Mouse (Mus musculus) lung, postnatal 10 days (tissue): Measurements from ENCODE around the gene Htr5a.

Experiments
- DNase-seq: peaks from one replicate; pipeline ENCODE4 v3.0.0; 2021

The Htr5a gene

DNA sequence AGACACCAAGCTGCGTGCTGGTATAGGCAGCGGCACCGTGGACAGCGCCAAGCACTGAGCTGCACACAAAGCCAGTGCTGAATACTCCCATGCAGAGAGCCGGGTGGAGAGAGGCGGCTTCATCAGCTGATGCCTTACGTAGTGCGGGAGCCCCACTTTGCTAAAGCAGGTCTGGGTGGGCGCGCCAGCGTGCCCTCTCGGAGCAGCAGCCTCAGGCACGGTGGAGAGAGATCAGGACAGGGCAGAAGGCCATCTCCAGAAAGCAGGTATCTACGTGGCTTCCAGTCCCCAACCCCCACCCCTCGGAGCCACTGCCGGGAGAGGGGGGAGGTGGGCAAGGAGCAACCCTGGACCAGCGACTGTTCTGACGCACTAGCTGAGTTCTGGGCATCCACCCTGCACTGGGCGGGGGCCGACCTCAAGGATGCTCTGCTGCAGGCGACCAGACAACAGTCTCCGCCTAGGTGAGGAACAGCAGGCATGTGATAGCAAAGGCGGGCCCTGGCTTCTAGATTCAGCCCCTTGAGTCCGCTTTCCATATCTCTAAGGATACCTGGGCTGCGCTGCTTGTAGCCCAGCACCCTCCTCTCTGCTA, at the start of gene Htr5a:
Gene Htr5a, plus strand, starts transcription at position 449 of the 595 bp plus-strand sequence.
- peak; percentile 10 for DNase-seq

DNA sequence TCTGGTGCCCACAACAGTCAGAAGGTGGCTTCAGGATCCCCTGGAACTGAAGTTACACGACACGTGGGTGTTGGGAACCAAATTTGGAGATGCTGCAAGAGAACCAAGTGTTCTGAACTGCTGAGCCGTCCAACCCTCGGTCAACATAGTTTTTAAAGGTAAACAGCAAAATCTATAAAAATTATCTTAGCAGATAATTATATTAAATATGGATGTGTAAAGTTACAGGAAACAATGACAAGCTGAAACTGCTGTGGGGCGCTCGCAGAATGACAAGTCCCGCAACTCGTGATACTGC, 49.8 kb upstream of the Htr5a start:
- DNase-seq, result no peak

DNA sequence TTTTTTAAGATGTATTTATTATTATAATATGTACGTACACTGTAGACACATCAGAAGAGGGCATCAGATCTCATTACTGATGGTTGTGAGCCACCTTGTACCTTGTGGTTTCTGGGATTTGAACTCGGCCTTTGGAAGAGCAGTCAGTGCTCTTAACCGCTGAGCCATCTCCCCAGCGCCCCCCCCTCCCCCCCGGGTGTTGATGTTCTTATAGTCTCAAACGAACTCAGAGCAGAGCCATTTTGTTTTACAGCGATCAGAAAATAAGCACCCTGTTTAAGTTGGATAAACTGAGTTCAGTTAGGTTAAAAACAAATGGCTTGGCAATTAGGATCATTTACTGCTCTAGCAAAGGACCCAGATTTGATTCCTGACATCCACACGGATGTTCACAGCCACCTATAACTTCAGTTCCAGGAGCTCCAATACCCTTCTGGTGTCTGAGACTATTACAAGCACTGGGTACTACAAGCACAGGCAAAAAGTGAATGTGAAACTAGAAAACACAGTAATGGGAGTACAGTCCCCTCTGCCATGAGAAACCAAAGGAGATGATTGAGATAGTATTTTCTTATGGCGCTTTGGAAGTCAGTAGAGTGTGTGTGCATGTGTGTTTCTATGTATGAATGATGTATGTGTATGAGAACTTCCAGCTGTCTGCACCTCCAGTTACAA, 49.3 kb upstream of the Htr5a start:
- no peak for DNase-seq

DNA sequence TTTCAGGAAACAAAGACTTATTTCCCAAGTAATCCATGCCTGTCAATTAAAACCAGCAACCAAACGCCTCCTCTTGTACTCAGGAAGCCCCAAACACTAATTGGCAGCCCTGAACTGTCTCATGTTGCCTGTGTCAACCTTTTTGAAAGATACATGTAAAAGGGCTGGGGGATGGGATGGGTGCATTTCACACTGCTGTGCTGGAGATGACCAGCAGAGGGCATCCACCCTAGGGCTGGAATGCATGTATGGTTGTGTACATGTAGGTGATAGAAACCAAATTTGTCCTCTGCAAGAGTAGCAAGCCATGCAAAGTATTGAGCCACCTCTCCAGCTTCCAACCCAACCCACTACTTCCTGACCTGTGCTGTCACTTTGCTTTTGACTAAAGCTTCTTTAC, 48.0 kb upstream of the Htr5a start:
- DNase-seq, result peak; percentile 80

DNA sequence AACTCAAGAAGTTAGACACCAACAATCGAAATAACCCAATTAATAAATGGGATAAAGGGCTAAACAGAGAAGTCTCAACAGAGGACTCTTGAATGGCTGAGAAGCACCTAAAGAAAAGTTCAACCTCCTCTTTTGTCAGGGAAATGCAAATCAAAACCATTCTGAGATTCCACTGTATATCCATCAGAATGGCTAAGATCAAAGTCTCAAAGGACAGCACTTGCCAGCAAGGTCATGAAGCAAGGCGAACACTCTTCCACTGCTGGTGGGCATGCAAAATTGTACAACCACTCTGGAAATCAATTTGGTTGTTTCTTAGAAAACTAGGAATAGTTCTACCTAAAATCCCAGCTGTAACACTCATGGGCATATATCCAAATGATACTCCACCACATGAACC, 27.7 kb upstream of the Htr5a start:
- DNase-seq, result no peak

DNA sequence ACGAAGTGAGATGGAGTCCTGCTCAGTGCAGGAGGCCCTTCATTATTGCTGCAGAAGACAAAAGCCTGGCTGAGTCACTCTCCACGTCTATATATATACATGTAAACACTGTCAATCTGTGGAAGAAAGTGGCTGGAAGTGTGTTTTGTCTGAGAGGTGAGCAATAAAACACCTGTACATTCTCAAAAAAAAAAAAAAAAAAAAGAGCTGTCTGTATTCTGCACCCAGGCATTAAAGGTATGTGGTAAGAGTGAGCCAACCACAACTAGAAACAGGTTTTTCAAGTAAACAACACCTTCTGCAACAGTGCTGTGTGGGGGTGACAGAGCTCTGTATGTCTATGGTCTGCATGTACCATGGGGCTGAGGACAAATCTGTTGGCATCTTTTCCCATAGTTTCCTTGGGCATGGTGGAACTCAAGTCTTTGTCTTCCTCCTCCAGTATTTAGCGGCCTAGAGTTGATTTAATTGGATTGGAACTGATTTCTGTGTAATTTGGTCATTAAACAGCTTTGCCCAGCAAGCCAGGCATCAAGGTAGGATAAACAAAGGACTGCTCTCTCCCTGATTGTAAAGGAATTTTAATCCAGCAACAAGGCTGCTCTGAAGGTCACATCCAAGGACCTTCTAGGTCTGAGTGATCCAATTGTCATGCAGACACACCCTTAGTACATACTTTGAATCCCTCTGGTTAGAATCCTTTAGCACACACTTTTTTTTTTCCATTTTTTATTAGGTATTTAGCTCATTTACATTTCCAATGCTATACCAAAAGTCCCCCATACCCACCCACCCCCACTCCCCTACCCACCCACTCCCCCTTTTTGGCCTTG, 22.9 kb upstream of the Htr5a start:
- DNase-seq, result no peak

DNA sequence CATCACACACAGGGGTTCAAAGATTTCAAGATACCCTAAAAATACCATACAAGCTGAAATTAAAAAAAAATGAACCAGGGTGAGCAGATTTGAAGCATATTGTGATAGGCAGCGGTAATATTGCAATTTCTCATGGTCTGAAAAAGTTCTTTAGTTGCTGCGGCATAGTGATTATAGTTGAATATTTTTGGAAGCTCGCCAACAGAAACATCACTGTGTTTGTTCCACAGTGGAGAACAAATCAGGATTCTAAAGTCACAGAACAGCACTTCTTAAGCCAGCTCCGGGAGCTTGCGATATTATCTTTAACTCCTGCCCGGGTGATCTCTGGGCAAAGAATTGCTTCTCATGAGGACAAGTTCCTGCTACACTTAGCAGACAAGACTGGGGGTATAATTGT, 20.8 kb upstream of the Htr5a start:
- DNase-seq, result no peak

DNA sequence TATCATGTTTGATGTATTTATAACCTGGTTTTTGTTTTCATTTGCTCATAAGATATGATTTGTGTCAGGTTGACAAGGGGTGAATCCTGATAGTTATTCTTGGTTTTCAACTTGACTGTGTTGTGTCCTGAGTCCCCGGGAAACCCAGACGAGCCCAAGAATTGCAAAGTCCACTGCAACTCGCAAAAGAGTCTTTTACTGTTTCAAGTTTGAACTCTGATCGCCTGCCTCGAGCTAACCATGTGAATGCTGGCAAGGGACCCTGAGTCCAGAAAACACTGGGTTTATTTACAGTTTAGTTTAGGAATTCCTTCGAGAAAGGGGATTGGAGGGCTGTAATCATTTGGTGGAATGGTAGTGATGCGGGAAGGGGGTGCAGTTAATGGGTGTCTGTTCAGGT, 14.0 kb upstream of the Htr5a start:
- no peak for DNase-seq

DNA sequence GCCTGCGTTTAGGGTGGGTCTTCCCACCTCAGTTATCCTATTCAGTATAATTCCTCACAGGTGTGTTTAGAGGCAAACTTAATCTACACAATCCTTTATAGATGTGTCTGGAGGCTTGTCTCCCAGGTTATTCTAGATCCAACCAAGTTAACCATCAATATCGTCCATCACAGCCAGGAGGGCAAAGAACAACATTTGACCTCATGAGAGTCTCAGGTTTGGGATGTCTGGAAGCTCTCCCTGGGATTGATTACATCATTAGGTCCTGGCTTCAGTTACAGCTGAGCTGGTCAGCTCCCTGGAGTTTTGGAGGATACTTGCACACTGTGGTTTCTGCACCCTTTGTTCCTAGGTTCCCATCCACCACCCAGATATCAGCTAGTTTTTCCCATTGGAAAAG, 6.9 kb upstream of the Htr5a start:
- DNase-seq, result no peak

DNA sequence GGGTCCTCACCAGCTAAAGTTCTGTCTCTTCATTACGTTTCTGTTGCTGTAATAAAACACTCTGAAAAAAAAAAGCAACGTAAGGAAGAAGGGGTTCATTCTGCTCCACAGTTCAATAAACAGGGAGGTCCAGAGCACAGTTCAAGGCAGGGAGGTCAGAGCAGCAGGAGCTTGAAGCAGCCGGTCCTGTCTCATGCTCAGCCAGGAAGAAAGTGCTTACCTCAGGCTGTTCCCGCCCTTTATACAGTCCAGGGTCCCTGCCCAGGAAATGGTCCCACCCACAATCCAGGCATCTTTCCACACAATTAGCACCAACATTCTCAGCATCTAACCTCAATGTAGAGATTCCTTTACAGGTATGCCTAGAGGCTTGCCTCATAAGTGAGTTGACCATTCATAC, 3.9 kb upstream of the Htr5a start:
- DNase-seq, result no peak

DNA sequence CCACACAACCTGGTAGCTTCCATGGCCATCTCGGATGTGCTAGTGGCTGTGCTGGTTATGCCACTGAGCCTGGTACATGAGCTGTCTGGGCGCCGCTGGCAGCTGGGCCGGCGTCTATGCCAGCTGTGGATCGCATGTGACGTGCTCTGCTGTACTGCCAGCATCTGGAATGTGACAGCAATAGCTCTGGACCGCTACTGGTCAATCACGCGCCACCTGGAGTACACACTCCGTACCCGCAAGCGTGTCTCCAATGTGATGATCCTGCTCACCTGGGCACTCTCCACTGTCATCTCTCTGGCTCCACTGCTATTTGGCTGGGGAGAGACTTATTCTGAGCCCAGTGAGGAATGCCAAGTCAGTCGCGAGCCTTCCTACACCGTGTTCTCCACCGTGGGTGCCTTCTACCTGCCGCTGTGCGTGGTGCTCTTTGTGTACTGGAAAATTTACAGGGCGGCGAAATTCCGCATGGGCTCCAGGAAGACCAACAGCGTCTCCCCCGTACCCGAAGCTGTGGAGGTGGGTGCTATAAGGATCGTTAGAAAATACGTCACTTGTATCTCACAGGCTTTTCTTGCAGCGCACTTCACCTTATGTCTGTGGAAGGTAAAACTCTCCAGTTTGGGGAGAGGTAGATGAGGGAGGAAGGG, 847 bp downstream of the Htr5a start:
- DNase-seq, result no peak

DNA sequence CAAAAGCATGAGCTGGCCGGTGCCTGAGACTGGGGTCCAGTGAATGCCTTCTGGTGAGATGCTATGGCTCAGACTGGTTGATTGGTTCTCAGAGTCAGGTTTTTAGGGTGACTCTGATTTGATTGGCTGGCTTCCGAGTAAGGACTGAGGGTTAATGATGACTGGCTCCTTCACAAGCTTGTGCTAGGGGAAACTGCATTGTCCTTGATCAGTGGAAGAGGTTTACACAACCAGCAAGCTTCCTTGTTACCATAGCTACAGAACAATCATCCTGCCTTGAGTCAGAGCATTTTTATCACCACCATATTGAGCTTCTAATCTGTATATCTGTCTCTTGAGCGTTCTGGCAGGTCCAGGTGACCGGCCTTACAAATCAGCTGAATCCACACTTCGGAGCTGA, 5.0 kb downstream of the Htr5a start:
- no peak for DNase-seq

DNA sequence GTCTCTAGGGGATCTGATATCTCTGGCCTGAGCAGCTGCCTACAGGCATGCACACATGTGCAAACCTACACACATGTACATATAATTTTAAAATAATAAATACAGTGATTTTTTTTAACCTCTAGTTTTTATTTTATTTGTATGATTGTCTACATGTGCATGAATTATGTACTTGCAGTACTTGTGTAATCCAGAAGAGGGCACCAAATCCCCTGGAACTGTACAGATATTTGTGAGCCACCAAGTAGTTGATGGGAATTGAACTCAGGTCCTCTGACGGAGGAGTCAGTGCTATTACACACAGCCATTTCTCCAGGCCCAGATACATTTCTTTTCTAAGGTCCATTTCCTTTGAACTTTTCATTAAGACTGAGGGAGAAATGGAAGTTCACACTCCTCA, 12.3 kb downstream of the Htr5a start:
- peak; percentile 8 for DNase-seq

DNA sequence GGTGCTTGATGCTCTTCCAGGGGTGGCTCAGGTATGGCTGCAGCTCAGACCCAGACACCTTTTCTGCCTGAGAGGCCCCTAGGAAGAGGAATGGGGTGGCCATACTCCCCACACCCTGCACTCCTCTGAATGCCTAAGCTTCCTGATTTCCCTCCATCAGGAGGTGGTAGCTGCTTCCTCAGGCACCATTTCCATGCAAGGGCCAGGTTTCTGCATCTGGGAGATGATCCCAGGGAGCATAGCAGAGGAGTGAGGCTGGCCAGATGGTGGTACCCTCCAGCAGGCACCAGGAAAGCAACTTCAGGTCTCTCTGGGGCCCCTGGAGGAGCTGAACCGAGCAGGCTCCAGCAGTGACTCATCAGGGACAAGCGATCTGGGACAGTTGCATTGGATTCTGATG, 13.8 kb downstream of the Htr5a start:
- DNase-seq, result no peak

DNA sequence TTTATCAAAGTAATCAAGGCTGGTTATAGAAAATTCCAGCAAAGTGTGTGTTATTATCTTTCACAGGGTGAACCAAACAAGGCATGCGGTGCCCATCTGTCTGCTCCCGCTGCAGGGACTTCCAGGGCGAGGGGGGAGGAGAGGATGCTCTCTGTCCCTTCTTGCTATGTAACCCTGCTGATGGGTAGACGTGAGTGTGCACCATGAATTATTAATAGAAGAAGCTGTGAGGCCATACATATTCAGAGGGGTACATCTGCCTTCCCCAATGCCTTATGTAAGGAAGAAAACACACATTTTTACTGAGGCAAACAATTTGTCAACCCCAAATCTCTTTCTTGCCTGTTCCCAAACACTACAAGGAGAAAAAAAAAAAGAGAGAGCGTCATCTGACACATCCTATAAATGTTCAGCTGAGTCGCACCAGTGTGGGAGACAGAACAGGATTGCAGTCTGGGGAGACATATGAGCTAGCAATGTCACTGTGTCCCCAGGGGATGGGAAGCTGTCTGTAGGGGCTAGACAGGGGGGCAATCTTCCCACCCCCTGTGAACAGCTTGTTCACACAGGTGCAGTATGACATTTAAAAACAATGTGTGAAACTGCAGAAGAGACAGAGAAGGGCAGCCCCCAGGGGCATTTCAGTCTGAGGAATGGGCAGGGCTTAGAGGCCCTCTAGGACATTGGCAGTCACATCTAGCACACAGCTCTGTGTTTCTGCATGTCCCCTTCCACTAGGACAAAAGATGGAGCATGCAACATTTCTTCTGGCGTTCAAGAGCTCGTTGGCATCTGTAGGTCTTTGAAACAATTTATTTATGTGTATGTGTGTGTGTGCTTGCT, 31.5 kb downstream of the Htr5a start:
- DNase-seq, result no peak

DNA sequence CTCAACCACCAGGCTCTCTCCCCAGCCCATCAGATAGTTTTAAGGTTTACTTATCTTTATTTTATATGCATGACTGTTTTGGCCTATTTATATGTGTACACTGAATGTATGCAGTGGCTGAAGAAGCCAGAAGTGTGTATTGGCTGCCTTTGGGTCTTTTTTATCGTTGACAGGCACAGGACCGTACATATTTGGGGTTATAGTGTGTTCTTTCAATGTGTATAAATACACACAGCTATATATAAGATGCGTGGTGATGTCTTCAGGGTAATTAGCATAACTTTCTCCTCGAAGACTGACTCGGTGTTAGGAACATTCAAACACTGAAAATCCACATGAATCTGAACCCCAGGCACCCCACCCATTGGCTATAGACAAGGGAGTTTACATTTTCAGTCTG, 32.3 kb downstream of the Htr5a start:
- no peak for DNase-seq

DNA sequence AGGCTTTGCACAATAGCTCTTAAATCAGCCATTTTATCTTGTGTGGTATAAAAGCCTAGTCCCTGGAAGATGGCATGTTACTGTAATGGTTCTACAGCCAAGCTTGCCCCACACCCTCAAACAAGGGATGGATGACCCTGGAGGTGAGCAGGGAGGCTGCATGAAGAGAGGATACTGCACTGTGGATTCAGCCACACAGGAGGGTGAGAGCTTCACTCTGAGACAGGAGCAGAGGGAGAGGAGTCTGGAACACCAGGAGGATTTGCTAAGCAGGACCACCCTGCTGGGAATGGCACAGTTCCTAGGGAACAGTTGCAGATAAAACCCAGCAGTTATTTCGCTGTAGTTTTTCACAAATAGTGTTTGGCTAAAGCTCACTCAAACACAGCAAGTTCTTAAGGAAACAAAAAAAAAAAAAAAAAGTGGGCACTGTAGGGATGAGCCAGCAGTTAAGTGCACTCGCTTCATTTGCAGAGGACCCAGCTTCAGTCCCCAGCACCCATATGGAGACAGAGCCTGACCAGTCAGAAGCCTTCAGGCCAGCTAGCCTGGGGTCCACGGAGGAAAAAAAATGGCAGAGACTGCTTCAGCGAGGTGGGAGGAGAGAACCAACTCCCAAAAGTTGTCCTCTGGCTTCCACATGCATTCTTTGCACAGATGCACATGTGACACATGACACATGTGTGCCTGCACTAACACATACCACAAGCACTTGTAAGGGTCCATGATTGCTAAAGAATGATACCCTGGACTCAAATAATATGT, 33.6 kb downstream of the Htr5a start:
- no peak for DNase-seq

DNA sequence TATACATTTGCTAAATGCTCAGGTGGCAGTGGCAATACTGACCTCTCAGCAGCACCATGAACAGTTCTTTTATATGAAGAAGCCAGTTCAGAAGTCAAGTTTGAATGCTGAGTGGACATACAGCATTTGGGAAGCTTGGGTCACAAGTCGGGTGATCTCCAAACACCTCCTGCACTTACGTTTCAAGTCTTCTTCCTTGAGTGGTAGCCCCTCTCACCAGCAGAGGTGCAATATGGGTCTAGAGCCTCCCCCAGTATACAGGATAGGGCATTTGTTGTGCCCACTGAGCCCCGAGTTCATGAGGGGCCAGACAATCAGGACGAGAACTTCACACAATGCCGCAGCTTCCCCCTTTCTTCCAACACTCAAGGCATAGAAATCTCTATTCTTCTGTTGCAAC, 36.4 kb downstream of the Htr5a start:
- no peak for DNase-seq

DNA sequence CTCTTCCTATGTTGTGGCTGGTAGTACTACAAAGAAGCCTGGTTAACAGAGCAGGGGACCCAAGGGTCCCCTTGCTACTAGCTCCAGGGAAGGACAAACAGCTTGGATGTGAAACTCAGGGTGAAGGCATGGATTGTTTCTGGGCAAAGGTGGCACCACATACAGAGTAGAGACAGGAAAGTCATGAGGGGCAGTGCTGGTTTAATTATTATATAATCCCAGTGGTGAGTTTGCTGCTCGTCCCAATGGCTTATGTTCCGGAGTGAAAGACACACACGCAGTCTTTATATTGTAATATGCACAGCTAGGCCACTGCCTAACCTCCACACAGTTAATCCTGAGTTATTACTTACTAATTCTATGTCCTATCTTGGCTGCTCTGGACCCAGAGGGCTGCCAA, 37.8 kb downstream of the Htr5a start:
- DNase-seq, result no peak

DNA sequence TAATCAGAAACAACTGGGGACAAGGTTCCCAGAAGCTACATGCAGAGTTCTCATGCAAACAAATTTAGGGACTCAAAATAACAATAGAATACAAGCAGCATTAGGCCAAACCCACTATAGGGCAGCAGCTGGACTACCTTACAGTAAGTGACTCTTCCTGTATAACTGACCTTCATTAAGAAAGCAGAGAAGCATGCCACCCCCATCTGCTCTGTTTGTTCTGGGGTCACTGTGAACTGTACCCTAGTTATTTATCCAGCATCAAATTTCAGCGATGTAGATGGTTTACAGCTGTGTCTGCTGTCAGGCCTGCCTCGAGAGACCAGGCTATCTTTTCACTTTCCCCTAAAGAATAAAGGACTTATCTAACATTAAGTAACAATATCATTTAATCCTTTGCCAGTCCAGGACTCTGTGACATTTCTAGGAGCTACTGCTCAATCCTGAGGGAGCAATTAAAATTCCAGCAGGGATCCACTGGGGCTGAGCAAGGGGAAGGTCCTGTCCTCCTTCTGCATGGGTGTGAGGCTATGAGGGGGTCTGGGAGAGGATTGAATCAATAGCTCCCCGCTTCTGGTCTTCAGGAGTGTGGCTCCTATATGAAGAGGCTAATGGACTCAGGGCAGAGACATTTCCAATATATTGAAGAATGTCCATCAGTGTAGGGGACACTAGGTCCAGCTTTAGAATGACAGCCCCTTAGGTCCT, 38.5 kb downstream of the Htr5a start:
- DNase-seq, result no peak

DNA sequence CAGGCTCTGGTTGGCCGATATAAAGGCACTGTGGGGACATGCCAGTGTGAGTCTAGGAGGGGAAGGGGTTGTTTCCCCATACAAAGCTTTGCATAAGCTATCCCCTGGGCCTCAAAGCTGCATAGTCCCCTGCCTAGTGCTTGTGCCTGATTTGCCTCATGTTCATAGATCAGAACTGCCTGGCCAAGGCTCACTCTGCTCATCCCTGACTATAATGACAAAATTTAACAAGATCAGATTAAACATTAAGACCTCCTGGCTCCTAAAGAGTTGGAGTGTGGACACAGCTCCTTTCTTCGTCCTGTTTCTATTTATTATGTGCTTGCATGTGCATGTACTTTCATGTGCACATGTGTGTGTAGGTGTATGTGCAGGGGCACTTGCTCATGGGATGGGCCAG, 39.3 kb downstream of the Htr5a start:
- no peak for DNase-seq

DNA sequence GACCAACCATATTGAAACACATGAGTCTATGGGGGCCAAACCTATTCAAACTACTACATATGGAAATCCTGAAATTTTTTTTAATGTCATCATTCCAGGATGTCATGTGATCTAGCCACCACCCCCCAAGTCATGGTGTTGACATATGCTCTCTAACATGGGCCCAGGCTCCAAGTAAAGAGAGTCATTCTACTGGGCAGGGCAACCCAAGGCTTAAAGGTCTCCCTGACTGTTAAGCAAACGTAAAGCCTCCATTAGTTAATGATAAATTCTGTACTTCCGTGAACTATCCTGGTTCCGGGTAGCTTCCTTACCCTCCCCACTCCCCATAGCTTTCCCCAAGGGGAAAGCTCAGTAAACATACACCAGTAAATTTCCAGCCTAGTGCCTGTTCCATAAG, 46.1 kb downstream of the Htr5a start:
- no peak for DNase-seq
